Mouse (Mus musculus) liver, adult 2 months (tissue): ENCODE data around the gene Wbp2nl.

Experiments
- CTCF ChIP-seq: fragments of 200-500 bp; IDR thresholded peaks from 2 replicates; pipeline ENCODE4 v1.5.1; 2011; ENCODE audit warnings: low read depth, low read length, control low read depth
- POLR2A ChIP-seq: fragments of 200-500 bp; IDR thresholded peaks from 2 replicates; pipeline ENCODE4 v1.6.1; 2011; ENCODE audit warnings: low read length, control low read depth; ENCODE audit not compliant: insufficient read depth; ENCODE audit errors: extremely low read depth

DNA sequence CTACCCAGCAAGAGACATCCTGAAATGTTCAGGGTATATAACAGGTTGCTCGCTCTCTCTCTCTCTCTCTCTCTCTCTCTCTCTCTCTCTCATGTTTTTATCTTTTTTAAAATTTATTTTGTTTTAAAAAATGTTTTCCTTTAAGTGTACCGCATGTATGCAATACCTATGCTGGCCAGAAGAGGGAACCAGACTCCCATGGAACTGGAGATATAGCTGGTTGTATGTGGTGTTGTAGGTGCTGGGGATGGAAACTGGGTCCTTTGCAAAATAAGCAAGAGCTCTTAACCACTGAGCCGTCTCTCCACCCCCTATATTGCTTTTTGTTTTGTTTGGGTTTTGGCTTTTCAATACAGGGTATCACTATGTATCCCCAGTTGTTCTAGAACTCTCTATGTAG lies 47.2 kb upstream of the Wbp2nl start:
- no peak for TF ChIP-seq POLR2A
- TF ChIP-seq CTCF: no peak
